Mouse (Mus musculus): Measurements from ENCODE around the gene Gm45233. TPM values are rescaled to one million over a fixed set of nuclear protein-coding genes. Genes with fewer than 3 reads are reported as not detected.

Gene Gm45233
- polyA plus RNA-seq, 1 experiment from 2014 or later: 0.41 TPM

DNA sequence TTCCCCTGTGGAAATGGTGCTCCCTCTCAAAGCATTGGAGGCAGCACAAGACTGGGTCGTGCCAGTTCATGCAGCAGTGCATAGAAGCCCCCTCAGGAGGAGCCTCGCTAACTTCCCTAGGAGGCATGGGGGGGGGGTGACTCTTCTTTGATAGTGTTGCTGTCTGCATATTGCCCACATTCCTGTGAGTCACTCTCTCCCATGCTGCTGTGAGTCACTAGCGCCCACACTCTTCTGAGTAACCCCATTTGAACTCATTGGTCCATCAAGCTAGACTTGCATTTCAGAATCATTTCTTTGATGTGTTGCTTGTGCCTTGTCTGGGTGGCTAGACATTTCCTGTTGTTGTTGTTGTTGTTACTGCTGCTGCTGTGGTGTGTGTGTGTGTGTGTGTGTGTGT, 37.3 kb downstream of the Gm45233 start:
- ATAC-seq (ENCODE audit: low FRiP score, low read depth): no peak
- H3K36me3 ChIP-seq: peaks cover 7% of the 10 kb centered on the region; the same call in 1 of the 2 replicates
- no peaks in the 10 kb centered on the region for H3K9me3 ChIP-seq
- H3K4me3 ChIP-seq: no peak overlapping the region
- peaks cover 19% of the 10 kb centered on the region for H3K4me1 ChIP-seq (replicated peaks)
- H3K27ac ChIP-seq (replicated peaks): no peak overlapping the region
- no peak overlapping the region for H3K9ac ChIP-seq
- peaks cover 24% of the 10 kb centered on the region for H3K27me3 ChIP-seq
- no peak overlapping the region for H3K4me2 ChIP-seq
- WGBS: 70% methylated on average over 3 of the region's 3 CpGs

DNA sequence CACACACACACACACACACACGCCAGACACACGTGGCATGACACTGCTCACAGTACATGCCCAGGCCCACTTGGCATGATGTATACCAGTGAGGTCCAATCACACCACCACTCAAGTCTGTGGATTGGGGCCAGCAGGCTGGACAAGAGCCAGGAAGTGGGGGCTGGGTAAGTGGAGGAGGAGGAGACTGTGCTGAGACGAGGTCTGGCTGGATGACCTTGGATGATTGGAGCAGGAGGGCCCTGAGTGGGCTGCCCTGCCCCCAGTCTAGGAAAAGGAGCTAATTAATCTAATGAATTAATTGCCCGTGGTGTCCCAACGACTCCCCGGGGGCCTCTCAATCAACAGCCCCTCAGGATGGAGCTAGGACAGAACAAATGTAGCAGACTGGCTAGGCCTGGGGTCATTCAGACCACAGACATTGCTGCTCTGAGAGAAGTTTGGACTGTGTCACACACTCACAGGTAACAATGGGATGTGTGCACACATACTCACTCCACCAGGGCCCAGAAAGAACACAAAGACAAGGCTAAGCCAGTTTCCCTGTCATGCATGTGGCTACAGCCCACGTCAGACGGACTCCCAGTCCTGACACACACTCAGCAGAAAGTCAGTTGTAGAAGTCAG, 38.3 kb downstream of the Gm45233 start:
- Histone ChIP-seq H3K9ac (no peak overlapping the region), H3K4me3 (no peak overlapping the region), H3K27me3 (peaks cover 19% of the 10 kb centered on the region), H3K9me3 (no peaks in the 10 kb centered on the region), H3K4me1 (replicated peaks) (peaks cover 19% of the 10 kb centered on the region), H3K27ac (replicated peaks) (no peak overlapping the region; the same call in 1 of the 2 replicates), H3K36me3 (0 out of 2 replicates have a peak, but pooled peaks cover 3% of the 10 kb centered on the region), H3K4me2 (no peak overlapping the region)
- WGBS: 30% methylated on average over 8 of the region's 8 CpGs
- ATAC-seq (ENCODE audit: low FRiP score, low read depth): peak; percentile 65

DNA sequence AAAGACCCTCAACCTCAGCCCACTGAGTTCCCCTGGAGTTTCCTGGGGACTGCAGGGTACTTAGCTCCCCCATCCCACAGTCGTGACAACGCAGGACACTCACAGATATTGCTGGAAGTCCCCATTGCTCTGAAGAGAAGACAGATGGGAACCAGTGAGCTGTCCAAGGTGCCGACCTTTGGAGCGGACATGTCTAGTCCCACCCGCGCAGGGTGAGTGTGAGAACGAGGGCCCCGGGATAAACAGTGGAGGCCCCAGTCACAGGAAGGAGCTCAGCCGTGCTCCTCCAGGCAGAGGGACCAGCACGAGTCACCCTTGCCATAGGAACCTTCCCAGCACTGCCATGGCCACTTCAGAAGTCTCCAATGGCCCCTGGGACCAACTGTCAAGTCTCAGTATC, 39.3 kb downstream of the Gm45233 start:
- H3K9me3 ChIP-seq: no peaks in the 10 kb centered on the region
- H3K36me3 ChIP-seq: 0 out of 2 replicates have a peak, but pooled peaks cover 3% of the 10 kb centered on the region
- H3K9ac ChIP-seq: no peak overlapping the region
- no peak overlapping the region for H3K27ac ChIP-seq (replicated peaks)
- no peak overlapping the region for H3K4me3 ChIP-seq
- no peak overlapping the region for H3K4me2 ChIP-seq
- H3K27me3 ChIP-seq: peaks cover 9% of the 10 kb centered on the region
- no peak for ATAC-seq (ENCODE audit: low FRiP score, low read depth)
- WGBS: 23% methylated on average over 10 of the region's 10 CpGs
- H3K4me1 ChIP-seq (replicated peaks): peaks cover 23% of the 10 kb centered on the region

DNA sequence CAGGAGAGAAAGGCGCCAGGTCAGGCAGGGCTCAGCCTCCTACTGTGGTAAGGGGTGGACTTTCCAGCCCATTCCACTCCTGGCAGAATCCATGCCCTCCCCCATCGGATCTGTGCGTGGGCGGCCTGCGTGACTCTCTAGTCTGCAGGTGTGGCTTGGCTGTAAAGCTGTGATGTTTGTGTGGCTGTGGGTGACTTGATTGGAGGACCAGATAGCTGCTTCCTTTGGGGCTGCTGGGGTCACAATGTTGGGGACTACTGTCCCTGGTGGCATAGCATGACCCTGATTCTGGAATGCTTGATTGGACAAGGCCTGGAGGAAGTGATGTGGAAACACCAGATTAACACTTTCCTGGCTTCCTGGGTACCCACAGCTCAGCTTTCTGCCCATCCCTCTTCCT, 44.7 kb downstream of the Gm45233 start:
- Histone ChIP-seq H3K9ac (peak overlapping the region; percentile 86), H3K27ac (replicated peaks) (peak overlapping the region; percentile 89)
- WGBS: 37% methylated on average over 5 of the region's 5 CpGs

DNA sequence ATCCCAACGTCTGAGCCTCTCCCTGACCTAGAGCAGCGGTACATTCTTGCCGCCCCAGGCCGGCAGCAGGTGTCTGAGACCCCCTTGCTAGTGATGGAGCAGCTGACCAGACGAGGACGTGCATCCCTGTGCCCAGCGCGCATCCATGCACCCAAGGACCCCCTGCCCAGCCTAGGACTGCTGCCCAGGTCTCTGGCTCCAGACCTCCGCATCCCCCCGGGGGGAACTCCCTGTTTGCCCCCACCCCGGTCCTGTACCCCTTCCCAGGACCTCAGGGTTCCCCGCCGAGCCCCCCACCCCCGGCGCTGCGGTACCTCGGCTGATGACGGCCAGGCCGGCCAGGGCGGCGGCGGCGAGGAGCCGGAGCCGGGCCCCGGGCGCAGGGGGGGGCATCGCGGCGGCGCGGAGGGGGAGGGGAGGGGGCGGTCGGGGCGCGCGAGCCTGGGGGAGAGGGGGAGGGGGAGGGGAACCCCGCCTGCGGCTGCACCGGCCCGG, 45.8 kb downstream of the Gm45233 start, which contains the start of gene Iglon5:
Gene Iglon5 (minus strand): TSS at position 445 of the 495 bp plus-strand sequence.
- H3K36me3 ChIP-seq: no peaks in the 10 kb centered on the region
- peak within 1 kb of the TSS; percentile 78 for H3K4me3 ChIP-seq
- peak; percentile 50 for ATAC-seq (ENCODE audit: low FRiP score, low read depth)
- H3K4me1 ChIP-seq (replicated peaks): peaks cover 23% of the 10 kb centered on the region
- H3K9me3 ChIP-seq: no peaks in the 10 kb centered on the region
- H3K9ac ChIP-seq: peak within 1 kb of the TSS; percentile 86
- peak within 1 kb of the TSS; percentile 89 for H3K27ac ChIP-seq (replicated peaks)
- H3K27me3 ChIP-seq: no peaks in the 10 kb centered on the region
- under 1% methylated on average over 12 of the region's 41 CpGs for WGBS
- H3K4me2 ChIP-seq: peak within 1 kb of the TSS; percentile 73

More for the DNA sequence above, 44.7 kb downstream of the Gm45233 start:
- H3K4me3 ChIP-seq: peak overlapping the region; percentile 78
- peak overlapping the region; percentile 73 for H3K4me2 ChIP-seq
- H3K9me3 ChIP-seq: no peaks in the 10 kb centered on the region
- no peaks in the 10 kb centered on the region for H3K36me3 ChIP-seq
- peak; percentile 10; the same call in 1 of the 2 replicates for ATAC-seq (ENCODE audit: low FRiP score, low read depth)
- no peaks in the 10 kb centered on the region for H3K27me3 ChIP-seq
- H3K4me1 ChIP-seq (replicated peaks): peaks cover 23% of the 10 kb centered on the region

DNA sequence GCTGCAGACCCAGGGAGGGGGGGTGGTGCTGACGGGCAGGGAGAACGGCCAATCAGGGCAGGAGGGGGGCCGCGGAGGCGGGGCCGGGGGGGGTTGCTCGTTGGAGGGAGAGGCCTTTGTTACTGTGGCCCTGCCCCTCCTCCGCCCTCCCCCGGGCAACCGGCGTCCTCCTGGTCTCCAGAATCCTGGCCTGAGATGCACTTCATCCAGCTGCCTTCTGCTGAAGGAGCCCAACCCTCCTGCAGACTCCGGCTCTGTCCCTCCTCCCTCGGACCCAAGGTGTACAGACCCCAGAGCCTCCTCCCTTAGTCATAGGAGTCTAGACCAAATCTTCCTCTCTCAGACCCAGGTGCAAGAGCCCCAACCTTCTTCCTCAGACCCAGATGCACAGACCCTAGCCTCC, 46.3 kb downstream of the Gm45233 start:
- peak; percentile 90 for ATAC-seq (ENCODE audit: low FRiP score, low read depth)
- Histone ChIP-seq H3K27ac (replicated peaks) (peak overlapping the region; percentile 89), H3K36me3 (no peaks in the 10 kb centered on the region), H3K4me1 (replicated peaks) (peaks cover 23% of the 10 kb centered on the region), H3K9ac (peak overlapping the region; percentile 86), H3K9me3 (no peaks in the 10 kb centered on the region), H3K4me2 (peak overlapping the region; percentile 73), H3K27me3 (no peaks in the 10 kb centered on the region), H3K4me3 (peak overlapping the region; percentile 78)
- 0% methylated on average over 12 of the region's 13 CpGs for WGBS

DNA sequence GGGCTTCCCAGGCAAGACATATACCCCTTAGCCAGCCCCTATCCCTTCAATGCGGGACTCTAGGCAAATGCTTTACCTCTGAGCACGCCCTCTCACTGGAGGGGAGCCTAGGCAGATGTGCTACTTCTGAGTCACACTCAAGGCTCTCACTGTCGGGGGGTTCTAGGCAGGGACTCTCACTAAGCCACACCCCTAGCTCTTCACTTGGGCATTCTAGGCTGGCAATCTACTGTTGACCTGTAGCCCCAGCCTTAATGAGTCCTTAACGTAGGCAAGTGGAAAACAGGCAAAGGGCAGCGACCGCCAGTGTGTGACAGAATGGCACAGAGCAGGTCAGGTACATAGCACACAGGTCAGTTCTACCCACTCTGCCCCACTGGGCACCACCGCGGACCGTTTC, 46.9 kb downstream of the Gm45233 start:
- peak overlapping the region; percentile 89; the same call in 1 of the 2 replicates for H3K27ac ChIP-seq (replicated peaks)
- H3K9me3 ChIP-seq: no peaks in the 10 kb centered on the region
- no peak for ATAC-seq (ENCODE audit: low FRiP score, low read depth)
- no peaks in the 10 kb centered on the region for H3K36me3 ChIP-seq
- 69% methylated on average over 9 of the region's 9 CpGs for WGBS
- no peaks in the 10 kb centered on the region for H3K27me3 ChIP-seq
- H3K4me3 ChIP-seq: peak overlapping the region; percentile 78; the same call in 1 of the 2 replicates
- H3K4me1 ChIP-seq (replicated peaks): peaks cover 23% of the 10 kb centered on the region
- peak overlapping the region; percentile 73 for H3K4me2 ChIP-seq
- no peak overlapping the region for H3K9ac ChIP-seq

DNA sequence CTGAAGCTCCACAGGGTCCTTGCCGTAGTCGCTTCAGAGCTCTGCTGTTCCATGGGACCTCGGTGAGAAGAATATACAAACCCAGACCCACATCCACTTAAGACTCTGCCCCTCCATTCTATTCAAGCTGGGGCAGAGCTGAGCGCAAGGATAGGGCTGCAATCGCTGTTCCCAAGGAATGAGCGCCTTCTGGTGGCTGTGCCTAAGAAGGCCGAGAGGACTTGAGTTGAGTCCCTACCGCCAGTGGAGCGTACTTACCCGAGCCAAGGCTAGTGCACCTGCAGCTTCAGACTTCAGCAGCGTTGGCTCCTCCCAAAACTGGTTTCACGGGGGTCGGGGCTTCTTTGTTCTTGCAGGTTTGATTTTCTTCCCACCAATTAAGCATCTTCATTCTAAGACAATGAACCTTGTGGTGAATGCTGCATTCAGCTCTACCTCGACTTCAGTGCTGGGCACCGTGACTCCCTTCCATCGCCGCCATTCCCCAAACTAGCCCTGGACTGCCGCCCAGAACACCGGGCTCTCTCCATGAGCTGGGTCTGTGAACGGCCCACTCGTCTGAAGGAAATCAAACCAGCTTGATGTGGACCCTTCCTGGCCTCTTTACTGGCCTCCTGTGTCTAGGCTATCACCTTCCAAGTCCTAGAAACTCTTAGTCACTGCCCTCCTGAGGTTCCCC, 51.6 kb downstream of the Gm45233 start:
- Histone ChIP-seq H3K9me3 (no peaks in the 10 kb centered on the region), H3K36me3 (no peaks in the 10 kb centered on the region), H3K4me3 (no peak overlapping the region), H3K4me2 (peak overlapping the region; percentile 20), H3K27me3 (no peaks in the 10 kb centered on the region), H3K9ac (no peak overlapping the region), H3K27ac (replicated peaks) (no peak overlapping the region), H3K4me1 (replicated peaks) (0 out of 2 replicates have a peak, but pooled peaks cover 5% of the 10 kb centered on the region)
- peak; percentile 79 for ATAC-seq (ENCODE audit: low FRiP score, low read depth)
- WGBS: 10% methylated on average over 21 of the region's 21 CpGs

DNA sequence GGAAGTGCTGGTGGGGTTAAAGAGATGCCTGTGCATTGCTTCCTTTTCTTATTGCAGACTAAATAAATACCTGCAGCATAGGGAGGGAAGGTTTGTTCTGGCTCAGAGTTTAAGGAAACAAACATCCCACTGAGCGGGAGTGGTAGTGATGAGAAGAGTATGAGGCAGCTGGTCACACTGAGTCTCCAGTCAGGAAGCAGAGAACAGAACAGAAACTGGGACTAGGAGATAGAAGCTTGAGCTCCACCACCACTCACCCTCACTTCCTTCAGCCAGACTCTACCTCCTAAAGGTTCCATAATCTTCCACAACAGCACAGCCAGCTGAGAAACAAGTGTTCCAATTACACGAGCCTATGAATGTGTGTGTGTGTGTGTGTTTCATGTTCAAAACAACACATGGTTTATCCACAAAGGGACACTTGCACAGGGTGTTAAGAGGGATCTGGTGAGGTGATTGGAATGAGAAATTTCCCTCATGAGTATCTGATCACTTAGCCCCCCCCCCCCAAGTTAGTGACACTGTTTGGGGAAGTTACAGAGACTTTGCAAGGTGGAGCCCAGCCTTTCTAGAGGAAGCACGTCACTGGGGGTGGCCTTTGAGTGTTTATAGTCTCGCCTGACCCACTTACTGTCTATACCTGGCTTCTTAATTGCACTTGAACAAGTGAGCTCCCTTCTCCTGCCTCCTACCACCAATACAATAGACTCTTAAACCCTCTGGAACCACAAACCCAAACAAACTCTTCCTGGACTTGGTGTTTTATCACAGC, 68.0 kb downstream of the Gm45233 start:
- Histone ChIP-seq H3K27ac (replicated peaks) (no peak overlapping the region), H3K27me3 (no peaks in the 10 kb centered on the region), H3K4me1 (replicated peaks) (no peaks in the 10 kb centered on the region), H3K9ac (no peak overlapping the region), H3K4me3 (no peak overlapping the region), H3K4me2 (no peak overlapping the region), H3K9me3 (no peaks in the 10 kb centered on the region), H3K36me3 (no peaks in the 10 kb centered on the region)
- 65% methylated on average over 4 of the region's 4 CpGs for WGBS
- ATAC-seq (ENCODE audit: low FRiP score, low read depth): no peak

DNA sequence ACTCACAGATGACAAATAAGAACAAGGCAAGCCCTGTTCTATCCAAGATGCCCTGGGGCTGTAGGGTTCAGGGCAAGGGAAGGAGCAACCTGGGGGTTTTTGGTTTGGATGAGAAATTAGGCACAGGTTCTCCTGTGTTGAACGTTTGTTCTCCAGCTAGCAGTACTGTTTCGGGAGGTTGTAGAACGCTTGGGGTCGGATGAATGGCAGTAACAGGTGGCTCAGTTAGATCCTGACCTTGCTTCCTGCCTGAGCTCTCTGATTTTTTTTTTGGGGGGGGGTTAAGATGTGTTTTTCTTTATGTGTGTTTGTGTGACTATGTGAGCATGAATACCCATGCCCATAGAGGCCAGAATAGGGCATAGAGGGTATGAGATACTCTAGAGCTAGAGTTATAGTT, 68.6 kb downstream of the Gm45233 start:
- no peak overlapping the region for H3K9ac ChIP-seq
- H3K4me1 ChIP-seq (replicated peaks): no peaks in the 10 kb centered on the region
- ATAC-seq (ENCODE audit: low FRiP score, low read depth): no peak
- H3K4me3 ChIP-seq: no peak overlapping the region
- no peak overlapping the region for H3K27ac ChIP-seq (replicated peaks)
- no peak overlapping the region for H3K4me2 ChIP-seq
- no peaks in the 10 kb centered on the region for H3K27me3 ChIP-seq
- H3K36me3 ChIP-seq: no peaks in the 10 kb centered on the region
- H3K9me3 ChIP-seq: no peaks in the 10 kb centered on the region
- WGBS: 88% methylated on average over 4 of the region's 4 CpGs

Data from hindbrain, embryonic 15.5 days (tissue).